Mouse (Mus musculus) stomach, postnatal 0 days (tissue): Measurements from ENCODE around the gene Fancg. TPM values are rescaled to one million over a fixed set of nuclear protein-coding genes. Genes with fewer than 3 reads are reported as not detected.
"Not testable (repeated sequence)": the region's sequence is repeated elsewhere in the genome, so short reads cannot be mapped to it uniquely, and the experiment has no call there.

ENCODE experiments used
- ATAC-seq: fragments of 200-750 bp; cut with Nextera tagmentation; 2 replicates; pipeline ENCODE4 v1.8.0; 2017; ENCODE audit not compliant: low FRiP score, low TSS enrichment
- DNase-seq: peaks from one replicate; pipeline ENCODE4 v3.0.0-alpha.2; 2016; ENCODE audit warnings: low spot score
- H3K27ac ChIP-seq: fragments of 300-500 bp; sonication (generic); replicated peaks from 2 replicates; pipeline ENCODE4 v1.5.1; 2014; ENCODE audit warnings: mild to moderate bottlenecking, control low read depth
- H3K27me3 ChIP-seq: fragments of 300-500 bp; sonication (generic); 2 replicates; pipeline ENCODE4 v1.6.1; 2014; ENCODE audit warnings: low read length; ENCODE audit not compliant: control insufficient read depth, insufficient read depth
- H3K36me3 ChIP-seq: fragments of 300-500 bp; sonication (generic); 2 replicates; pipeline ENCODE4 v1.6.1; 2014; ENCODE audit warnings: low read length, mixed read lengths; ENCODE audit not compliant: control insufficient read depth, insufficient read depth
- H3K4me1 ChIP-seq: fragments of 300-500 bp; sonication (generic); replicated peaks from 2 replicates; pipeline ENCODE4 v1.6.1; 2014; ENCODE audit warnings: antibody characterized with exemption; ENCODE audit not compliant: control insufficient read depth, insufficient read depth
- H3K4me2 ChIP-seq: fragments of 300-500 bp; sonication (generic); replicated peaks from 2 replicates; pipeline ENCODE4 v1.6.1; 2014; ENCODE audit warnings: low read depth, mild to moderate bottlenecking, control low read depth, moderate library complexity
- H3K4me3 ChIP-seq: fragments of 300-500 bp; sonication (generic); 2 replicates; pipeline ENCODE4 v1.5.1; 2014; ENCODE audit warnings: low read depth, low read length, control low read depth
- H3K9ac ChIP-seq: fragments of 300-500 bp; sonication (generic); 2 replicates; pipeline ENCODE4 v1.6.1; 2014; ENCODE audit warnings: mild to moderate bottlenecking, low read length, control low read depth, mixed read lengths
- H3K9me3 ChIP-seq: fragments of 300-500 bp; sonication (generic); 2 replicates; pipeline ENCODE4 v1.6.1; 2016; ENCODE audit warnings: low read length; ENCODE audit not compliant: control insufficient read depth
- CTCF ChIP-seq: IDR thresholded peaks from 2 replicates; pipeline ENCODE4 v1.5.1; 2016; ENCODE audit warnings: antibody characterized with exemption, low read depth, mild to moderate bottlenecking, moderate library complexity
- EP300 ChIP-seq: optimal IDR thresholded peaks from 2 replicates; pipeline ENCODE3; 2016; ENCODE audit warnings: antibody characterized with exemption
- WGBS: fragments of 180-500 bp; shearing (Covaris S2); extraction: QIAGEN DNeasy Blood & Tissue Kit; methylation state at CpG from one replicate; pipeline ENCODE4 v1.1.7; 2014; 5-methylcytosine and 5-hydroxymethylcytosine counted together
- polyA plus RNA-seq: library from polyadenylated mRNA; unstranded; fragments of >200 nt; fragmentation: Nextera tagmentation; extraction: Ambion mirVana; gene quantifications from 2 replicates; pipeline ENCODE4 v1.2.1, GENCODE M21; 2015

Fancg gene
- polyA plus RNA-seq, 1 experiment from 2014 or later = 7.7 TPM

DNA sequence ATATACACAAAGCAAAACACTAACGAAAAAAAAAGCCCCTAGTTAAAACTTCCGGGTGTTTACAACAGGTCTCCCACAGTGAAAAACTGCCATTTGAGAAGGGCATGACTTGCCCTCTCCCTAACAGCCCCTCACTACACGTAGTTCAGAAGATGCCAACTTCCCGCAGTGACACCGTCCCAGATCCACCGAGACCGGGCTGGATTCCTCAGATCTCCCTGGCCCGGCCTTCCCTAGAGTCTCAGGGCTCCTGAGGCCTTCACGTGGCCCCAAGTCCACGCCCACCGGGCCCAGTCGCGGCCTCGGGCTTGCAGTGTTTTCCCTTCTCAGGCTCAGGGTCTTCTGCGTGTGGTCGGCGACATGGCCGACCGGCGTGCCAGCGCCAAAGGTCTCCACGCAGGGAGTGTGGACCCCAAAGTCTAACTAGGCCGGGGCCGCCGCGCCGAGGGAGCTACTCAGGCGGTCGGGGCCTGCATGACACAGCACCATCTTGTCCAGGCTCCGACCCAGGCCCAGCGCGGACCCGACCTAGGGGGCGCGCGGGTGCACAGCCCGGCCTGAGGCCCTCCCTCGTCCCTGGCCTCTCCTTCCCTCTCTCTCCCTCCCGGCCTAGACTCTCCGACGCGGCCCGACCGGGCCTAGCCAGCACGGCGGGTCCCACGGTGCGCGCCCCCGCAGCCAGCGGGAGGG, 10.7 kb downstream of the Fancg start:
- under 1% methylated on average over 49 of the region's 51 CpGs for WGBS
- H3K4me2 ChIP-seq = peak overlapping the region; percentile 64
- peak overlapping the region; percentile 95 for H3K4me3 ChIP-seq
- DNase-seq (peak; percentile 86), ATAC-seq (peak; percentile 72)
- H3K27me3 ChIP-seq = no peaks in the 10 kb centered on the region
- peak overlapping the region; percentile 100 for H3K27ac ChIP-seq
- H3K9me3 ChIP-seq = no peaks in the 10 kb centered on the region
- H3K9ac ChIP-seq = peak overlapping the region; percentile 98
- H3K36me3 ChIP-seq = no peaks in the 10 kb centered on the region
- TF ChIP-seq EP300 (peak; percentile 44), CTCF (peak; percentile 55)
- H3K4me1 ChIP-seq = 0 out of 2 replicates have a peak, but pooled peaks cover 5% of the 10 kb centered on the region

DNA sequence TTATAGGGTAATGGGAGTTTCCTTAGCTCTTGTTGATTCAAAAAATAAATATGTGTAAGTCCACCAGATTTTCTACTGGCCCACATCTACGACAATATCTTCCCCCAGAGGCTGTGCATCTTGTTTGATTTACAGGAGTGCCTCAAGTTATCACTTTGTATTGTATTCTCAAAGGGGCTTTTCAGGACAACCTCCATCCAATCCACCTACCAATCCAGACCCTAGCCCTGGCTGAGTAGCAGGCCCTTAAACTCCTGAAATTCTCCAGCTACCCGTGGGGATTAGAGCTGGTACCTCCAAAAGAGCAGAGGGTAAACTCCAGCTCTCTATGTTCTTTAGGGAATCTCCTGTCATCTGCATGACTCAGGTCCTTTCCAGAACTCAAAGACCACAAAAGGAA, 12.3 kb downstream of the Fancg start:
- DNase-seq (no peak), ATAC-seq (no peak)
- WGBS = 31% methylated on average over 2 of the region's 2 CpGs
- Histone ChIP-seq H3K36me3 (0 out of 2 replicates have a peak, but pooled peaks cover 2% of the 10 kb centered on the region), H3K9ac (no peak overlapping the region; the same call in 1 of the 2 replicates), H3K4me2 (0 out of 2 replicates have a peak overlapping the region, but pooled peaks have one; percentile 64), H3K4me1 (0 out of 2 replicates have a peak, but pooled peaks cover 5% of the 10 kb centered on the region), H3K27me3 (no peaks in the 10 kb centered on the region), H3K9me3 (no peaks in the 10 kb centered on the region), H3K4me3 (no peak overlapping the region), H3K27ac (no peak overlapping the region)
- TF ChIP-seq CTCF (no peak), EP300 (no peak)

DNA sequence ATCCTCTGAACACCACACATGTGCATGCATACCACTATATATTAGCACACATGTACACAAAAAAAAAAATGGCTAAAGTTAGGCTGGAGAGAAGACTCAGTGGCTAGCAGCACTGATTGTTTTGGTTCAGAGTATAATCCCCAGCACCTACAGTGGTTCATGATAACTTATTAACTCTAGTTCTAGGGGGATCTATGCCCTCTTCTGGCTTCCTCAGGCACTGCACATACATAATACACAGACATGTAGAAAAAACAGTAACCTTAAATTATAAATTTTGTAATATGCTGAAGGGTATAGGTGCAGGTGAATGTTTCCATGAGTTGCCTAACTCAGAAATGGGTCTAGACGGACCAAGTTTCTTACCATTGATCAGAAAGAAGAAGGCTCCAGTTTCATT, 22.0 kb downstream of the Fancg start:
- Histone ChIP-seq H3K9ac (no peak overlapping the region), H3K4me3 (no peak overlapping the region), H3K36me3 (peaks cover 33% of the 10 kb centered on the region), H3K4me1 (no peaks in the 10 kb centered on the region), H3K27me3 (no peaks in the 10 kb centered on the region), H3K27ac (no peak overlapping the region), H3K9me3 (no peaks in the 10 kb centered on the region), H3K4me2 (no peak overlapping the region)
- WGBS = 67% methylated on average over 1 of the region's 1 CpGs
- DNase-seq (no peak), ATAC-seq (no peak)
- no peak for TF ChIP-seq EP300
- peak; percentile 49 for TF ChIP-seq CTCF

DNA sequence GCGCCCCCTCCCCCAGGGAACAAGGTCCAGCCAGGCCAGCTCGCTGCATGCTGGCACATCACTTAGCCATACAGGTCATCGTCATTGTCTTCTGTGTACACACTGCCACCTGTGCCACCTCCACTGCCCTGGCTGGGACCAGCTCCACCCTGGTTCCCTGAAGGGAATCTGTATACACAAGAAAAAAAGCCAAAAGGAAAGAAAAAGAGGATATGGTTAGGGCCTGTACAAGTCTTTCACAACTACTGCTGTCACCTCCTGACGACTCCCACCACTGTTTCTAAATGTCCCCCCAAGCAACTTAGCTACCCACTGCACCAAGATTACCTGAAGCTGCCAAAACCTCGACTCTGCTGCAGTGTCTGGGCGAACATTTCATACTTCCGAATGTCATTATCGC, 29.8 kb downstream of the Fancg start:
- H3K4me2 ChIP-seq, H3K9me3 ChIP-seq, ATAC-seq, H3K27ac ChIP-seq, DNase-seq, H3K4me1 ChIP-seq, H3K36me3 ChIP-seq, H3K4me3 ChIP-seq, H3K27me3 ChIP-seq, H3K9ac ChIP-seq: not testable (repeated sequence)
- 88% methylated on average over 7 of the region's 8 CpGs for WGBS

DNA sequence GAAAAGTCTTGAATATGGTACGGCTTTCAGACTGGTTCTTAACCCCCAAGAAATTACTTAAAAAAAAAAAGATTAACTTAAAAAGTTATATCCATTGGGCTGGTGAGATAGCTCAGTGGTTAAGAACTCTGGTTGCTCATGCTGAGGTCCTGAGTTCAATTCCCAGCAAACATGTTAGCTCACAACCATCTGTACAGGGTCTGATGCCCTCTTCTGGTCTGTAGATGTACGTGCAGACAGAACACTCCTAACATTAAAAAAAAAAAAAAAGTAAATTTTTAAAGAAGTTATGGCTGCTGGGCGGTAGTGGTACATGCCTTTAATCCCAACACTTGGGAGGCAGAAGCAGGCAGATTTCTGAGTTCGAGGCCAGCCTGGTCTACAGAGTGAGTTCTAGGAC, 32.2 kb downstream of the Fancg start:
- WGBS = 86% methylated on average over 4 of the region's 4 CpGs
- ATAC-seq (no peak), DNase-seq (no peak)
- Histone ChIP-seq H3K4me1 (no peaks in the 10 kb centered on the region), H3K27ac (no peak overlapping the region), H3K36me3 (no peaks in the 10 kb centered on the region; the same call in 1 of the 2 replicates), H3K4me3 (no peak overlapping the region), H3K4me2 (no peak overlapping the region), H3K9me3 (no peaks in the 10 kb centered on the region), H3K9ac (no peak overlapping the region), H3K27me3 (no peaks in the 10 kb centered on the region)
- no peak for TF ChIP-seq EP300
- peak; percentile 47; the same call in 1 of the 2 replicates for TF ChIP-seq CTCF

DNA sequence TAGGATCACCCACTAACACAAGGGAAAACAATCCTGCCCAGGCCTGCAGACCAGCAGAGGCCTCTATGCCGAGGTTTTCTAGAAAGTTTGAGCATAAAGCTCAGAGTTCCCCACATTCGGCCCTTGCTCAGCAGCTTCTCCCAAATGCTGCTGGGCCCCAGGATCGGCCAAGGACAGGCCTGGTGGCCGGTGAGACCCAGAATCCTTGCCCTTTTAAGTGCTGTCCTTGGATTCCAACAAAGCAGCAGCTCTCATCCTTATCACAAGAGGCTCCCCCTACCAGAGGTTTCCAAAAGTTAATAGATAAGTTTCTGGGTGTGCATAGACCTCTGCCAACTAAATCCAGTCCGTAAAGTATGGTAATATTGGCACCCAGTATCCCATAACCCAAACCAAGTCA, 36.4 kb downstream of the Fancg start:
- H3K9ac ChIP-seq = no peak overlapping the region
- H3K4me2 ChIP-seq = no peak overlapping the region
- H3K36me3 ChIP-seq = no peaks in the 10 kb centered on the region
- TF ChIP-seq CTCF = no peak
- no peak for TF ChIP-seq EP300
- DNase-seq = no peak
- no peaks in the 10 kb centered on the region for H3K9me3 ChIP-seq
- no peaks in the 10 kb centered on the region for H3K27me3 ChIP-seq
- ATAC-seq = no peak
- H3K4me3 ChIP-seq = no peak overlapping the region
- 71% methylated on average over 5 of the region's 5 CpGs for WGBS
- no peak overlapping the region for H3K27ac ChIP-seq
- H3K4me1 ChIP-seq = no peaks in the 10 kb centered on the region
